Comparison of ENCODE assay signal across 8 mouse cellular contexts in the genomic region with DNA sequence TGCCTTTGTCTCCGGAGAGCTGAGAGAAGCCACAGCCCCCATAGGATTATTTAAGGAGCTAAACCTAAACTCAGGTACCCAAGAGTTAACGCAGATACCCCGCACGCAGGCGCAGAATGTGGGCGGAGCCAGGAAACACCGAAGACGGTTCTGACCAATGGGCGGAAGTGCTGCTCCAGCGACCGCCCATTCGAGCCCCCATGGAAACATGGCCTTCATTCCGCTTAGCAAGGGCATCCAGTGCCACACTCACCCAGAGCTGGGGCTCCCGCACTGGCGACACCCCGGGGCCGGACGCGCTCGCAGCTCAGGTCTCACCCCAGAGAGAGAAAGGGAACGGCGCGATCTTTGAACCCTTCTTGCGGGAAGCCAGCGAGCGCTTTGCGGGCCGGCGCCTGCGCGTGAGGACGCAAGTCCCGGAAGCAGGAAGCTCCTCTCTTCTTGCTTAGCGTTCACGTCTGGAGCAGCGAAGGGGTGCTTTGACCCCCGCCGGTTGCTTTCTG. TPM values are rescaled to one million over a fixed set of nuclear protein-coding genes. Genes with fewer than 3 reads are reported as not detected.
DNase-seq lines count a peak whose midpoint lies in the region; ATAC-seq lines count a peak whose summit lies in the region.

A gene (minus strand): TSS at position 390 of the 503 bp plus-strand sequence.

- peak; percentile 97 for DNase-seq in adipocyte (ENCODE audit: low spot score)
- peak; percentile 96 for DNase-seq in embryo, embryonic 10 days (ENCODE audit: low spot score)
- DNase-seq in gastrocnemius, postnatal 10 days = peak; percentile 93
- DNase-seq in induced T-regulatory cell, adult 2 months (ENCODE audit: low read depth) = peak; percentile 98
- DNase-seq in left cerebral cortex, adult 9 months (ENCODE audit: low spot score in 2 of 2) = peak; percentile 78 to 94
- peak; percentile 94 for DNase-seq in right cerebral cortex, postnatal 14 days
- DNase-seq in urinary bladder, postnatal 36 days (ENCODE audit: low spot score in 2 of 2) = peak; percentile 92 to 93

- ATAC-seq in megakaryocyte progenitor cell, adult 5-6 weeks (replicated peaks; ENCODE audit: poor library complexity) = peak; percentile 90

RNA-seq across cellular contexts. Expression of the gene that starts here (rescaled TPM):
- 1 to 10 TPM; 4.1 to 5.1 TPM for total RNA-seq in gastrocnemius, postnatal 10 days (2021)
- total RNA-seq in megakaryocyte progenitor cell, adult 5-6 weeks (2015) = 8.4 and 9.8 TPM in 2 replicates
- total RNA-seq in megakaryocyte progenitor cell, adult 5-6 weeks (2017) = 14.3 and 22.5 TPM in 2 replicates

Comparison
In these comparisons a context has a peak if more than half of its experiments do, and no peak if none do; other contexts are left out.
1. Peak in every context shown above with its lines: DNase-seq and ATAC-seq.